Mouse (Mus musculus) thymus, postnatal 4 days (tissue): ENCODE measurements around the gene Klhdc7b.

Experiments used
- DNase-seq: peaks from one replicate; pipeline ENCODE4 v3.0.0; 2021

Gene Klhdc7b

GRCm38 (mm10) chr15:89376040-89376439 is 8.7 kb upstream of the Klhdc7b start:
- no peak for DNase-seq

GRCm38 (mm10) chr15:89376957-89377356 is 7.8 kb upstream of the Klhdc7b start, which contains the start of gene Tymp:
Gene Tymp, minus strand, starts transcription at chr15:89377039.
- DNase-seq, result no peak

GRCm38 (mm10) chr15:89377362-89377761 is 7.4 kb upstream of the Klhdc7b start:
- DNase-seq, result no peak

GRCm38 (mm10) chr15:89377938-89378828 is 6.5 kb upstream of the Klhdc7b start:
- DNase-seq, result peak; percentile 35

DNA sequence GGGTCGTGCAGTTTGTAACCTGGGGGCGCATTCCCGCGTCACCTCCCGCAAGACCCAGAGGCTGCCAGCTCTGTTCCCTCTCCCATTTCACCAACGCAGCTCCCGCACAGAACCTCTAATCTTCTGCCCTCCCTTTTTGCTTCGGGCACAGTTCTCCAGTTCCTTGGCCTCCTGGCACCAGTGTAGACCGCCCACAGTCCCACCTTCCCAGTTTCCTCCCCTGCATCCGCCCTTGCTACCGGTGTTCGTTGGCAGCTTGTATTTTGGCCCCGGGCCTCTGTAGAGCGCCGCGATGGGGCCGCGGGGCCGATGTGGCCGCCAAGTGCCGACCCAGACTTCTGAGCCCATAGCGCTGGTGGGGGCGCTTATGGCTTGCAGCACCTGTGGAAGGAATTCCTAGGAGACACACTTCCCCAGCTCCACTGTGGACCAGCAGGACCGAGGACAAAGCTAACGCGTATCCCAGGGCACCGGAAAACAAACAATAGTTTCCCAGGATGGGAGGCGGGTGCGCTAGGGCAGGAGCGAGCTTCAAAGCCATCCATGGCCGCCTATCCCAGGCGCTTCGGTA is 5.8 kb upstream of the Klhdc7b start, which contains the start of gene Odf3b:
TSS of gene Odf3b (minus strand) at position 452 of the 571 bp plus-strand sequence.
- DNase-seq, result peak; percentile 51

GRCm38 (mm10) chr15:89379429-89379828 is 5.3 kb upstream of the Klhdc7b start:
- peak; percentile 53 for DNase-seq

DNA sequence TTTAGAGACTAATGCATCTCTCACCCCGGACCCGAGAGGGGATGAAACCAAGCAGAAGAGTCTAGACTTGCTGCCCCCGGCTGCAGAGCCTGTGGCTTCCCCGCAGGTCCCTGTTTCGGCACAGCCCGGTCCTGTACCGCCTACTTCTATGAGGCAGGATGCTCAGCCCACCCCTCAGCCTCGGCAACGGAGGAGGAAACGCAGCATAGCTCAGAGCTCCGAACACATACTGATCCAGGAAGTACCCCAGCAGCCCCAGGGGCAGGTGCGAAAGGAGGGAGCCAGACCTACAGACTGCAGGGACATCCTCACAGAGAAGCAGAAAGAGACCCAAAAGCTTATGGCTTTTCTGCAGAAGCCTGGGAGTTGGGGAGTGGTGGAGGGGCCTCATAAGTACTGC is 2.4 kb downstream of the Klhdc7b start:
- peak; percentile 64 for DNase-seq

GRCm38 (mm10) chr15:89390081-89390480 is 5.4 kb downstream of the Klhdc7b start:
- no peak for DNase-seq

- DNase-seq, result no peak
Observed at GRCm38 (mm10) chr15:89396883-89397282, 12.2 kb downstream of the Klhdc7b start.

DNA sequence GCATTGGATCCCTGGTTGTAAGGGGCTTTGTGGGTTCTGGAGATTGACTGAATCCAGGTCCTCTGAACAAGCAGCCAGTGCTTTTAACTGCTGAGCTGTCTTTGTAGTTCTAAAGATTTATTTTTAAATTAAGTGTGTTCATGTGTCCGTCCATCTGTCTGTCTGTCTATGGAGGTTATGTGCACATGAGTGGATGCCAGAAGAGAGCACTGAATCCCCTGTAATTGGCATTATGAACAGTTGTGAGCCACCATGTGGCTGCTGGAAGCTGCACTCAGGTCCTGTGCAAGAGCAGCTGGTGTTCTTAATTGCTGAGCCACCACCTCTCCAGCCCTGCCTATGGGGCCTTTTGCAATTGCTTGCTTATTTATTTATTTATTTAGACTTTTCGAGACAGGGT is 13.4 kb downstream of the Klhdc7b start:
- DNase-seq, result no peak

DNA sequence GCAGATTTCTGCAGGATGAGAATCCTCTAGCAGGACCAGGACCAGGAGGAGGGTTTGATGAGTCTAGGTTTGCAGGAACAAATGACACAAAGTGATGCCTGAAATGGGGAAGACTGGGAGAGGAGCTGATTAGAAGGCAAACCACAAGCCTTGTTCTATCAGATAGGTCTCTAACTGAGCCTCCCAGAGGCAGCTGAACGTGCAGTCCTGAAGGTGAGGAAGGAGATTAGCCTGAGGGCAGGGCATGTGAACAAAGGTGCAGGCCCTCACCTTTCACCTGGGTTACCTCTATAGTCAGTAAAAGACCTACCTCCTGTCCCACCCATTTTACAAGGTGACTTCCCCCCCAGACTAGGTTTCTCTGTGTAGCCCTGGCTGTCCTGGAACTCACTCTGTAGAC is 15.0 kb downstream of the Klhdc7b start:
- DNase-seq, result no peak

GRCm38 (mm10) chr15:89402471-89402870 is 17.8 kb downstream of the Klhdc7b start:
- no peak for DNase-seq

DNA sequence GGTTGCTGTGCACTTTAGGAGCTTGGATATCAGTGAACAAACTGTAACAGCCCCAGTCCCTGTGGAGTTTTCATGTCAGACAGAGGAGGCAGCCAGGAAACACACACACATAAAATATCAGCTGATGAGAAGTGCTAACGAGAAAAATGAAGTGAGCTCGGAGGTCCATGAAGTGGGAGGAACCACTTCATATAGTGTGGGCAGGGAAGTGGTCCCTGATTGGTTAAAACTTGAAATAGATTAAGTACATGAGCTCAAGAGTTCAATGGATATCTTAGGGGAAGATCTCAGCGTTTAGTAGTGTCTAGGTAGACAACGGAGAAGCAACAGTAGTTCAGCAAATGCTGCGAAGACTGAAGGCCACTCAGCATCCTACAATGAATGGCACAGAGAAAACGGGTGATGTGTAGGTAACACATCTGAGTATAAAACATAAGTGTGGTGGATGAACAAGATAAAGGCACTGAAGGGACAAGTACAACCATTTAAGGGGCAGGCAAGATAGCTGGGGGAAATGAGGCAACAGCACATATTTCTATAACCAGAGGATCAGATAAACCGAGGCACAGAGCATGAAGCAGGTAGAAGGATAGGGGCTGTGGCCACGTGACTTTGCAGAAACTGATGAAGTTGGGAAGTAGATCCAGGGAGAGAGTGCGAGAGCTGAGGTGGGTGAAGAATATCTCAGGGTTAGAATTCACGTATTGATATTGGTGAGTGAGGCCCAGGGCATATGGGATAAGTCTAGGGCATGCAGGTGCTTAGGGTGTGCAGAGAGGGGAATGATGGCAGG is 20.3 kb downstream of the Klhdc7b start:
- no peak for DNase-seq

DNA sequence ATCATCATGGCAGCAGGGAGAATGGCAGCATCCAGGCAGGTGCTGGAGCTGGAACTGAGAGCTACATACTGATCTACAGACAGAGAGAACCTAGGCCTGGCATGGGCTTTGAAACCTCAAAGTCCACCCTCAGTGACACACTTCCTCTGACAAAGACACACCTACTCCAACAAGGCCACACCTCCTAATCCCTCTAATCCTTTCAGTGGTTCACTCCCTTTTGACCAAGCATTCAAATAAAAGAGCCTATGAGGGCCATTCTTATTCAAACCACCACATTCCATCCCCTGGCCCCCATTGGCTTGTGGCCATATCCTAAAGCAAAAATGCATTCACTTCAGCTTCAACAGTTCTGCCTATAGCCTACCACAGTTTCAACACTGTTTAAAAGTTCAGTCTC is 22.0 kb downstream of the Klhdc7b start:
- no peak for DNase-seq

DNA sequence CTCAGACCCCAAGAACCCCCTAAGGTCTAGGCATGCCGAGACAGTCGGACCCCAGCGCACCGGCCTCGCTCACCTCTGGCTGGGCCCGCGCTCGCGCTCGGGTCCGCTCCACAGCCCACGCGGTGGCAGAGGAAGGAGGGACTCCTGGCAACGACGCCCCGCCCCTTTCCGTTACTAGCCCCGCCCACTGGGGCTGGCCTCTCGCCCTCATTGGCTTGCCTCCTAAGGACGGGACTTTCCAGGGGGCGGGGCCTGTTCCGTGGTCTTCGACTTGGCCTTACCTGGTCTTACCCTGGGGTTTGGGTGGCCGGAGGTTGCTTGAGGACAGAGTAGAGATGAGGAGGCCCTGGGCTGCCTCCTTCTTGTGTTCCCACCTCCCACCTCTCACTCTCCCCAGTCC is 25.4 kb downstream of the Klhdc7b start, which contains the start of gene Syce3:
TSS of gene Syce3 (minus strand) at position 386 of the 400 bp plus-strand sequence.
- no peak for DNase-seq

GRCm38 (mm10) chr15:89415282-89415681 is 30.6 kb downstream of the Klhdc7b start:
- no peak for DNase-seq

DNA sequence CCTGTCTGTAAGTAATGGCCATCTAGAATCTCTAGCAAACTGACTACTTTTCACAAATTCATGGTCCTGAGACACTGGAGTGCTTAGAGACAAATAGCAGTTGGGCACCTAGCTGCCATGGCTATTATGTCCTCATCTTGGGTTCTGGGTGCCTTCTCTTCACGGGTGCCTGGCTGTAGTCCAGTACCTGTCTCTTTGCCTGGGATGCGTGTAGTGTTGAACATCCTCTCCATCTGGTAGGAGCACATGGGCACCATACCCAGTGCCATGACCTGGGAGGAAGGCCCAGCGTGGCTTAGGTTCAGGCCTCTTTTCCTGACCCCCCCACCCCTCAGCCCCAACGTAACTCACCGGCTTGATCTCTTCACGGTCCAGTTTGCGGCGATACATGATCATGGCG is 37.2 kb downstream of the Klhdc7b start:
- DNase-seq, result no peak

DNA sequence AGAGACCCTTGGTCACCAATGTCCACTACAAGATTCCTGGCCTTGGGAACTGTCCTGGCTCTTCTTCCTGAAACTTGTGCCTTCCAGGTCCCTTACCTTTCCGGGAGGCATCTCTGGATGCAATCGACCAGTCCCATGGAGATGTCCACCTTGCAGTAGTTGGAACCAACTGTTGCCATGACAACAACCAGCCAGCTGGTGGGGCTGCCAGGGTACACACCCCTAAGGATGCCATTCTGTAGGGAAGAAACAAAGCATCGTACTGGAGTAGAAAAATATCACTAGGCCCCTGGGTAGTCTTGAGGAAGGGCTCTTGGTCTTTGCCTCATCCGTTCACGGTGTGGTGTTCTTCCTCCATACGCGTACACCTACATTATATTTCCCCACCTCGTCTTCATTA is 39.9 kb downstream of the Klhdc7b start:
- DNase-seq, result no peak

DNA sequence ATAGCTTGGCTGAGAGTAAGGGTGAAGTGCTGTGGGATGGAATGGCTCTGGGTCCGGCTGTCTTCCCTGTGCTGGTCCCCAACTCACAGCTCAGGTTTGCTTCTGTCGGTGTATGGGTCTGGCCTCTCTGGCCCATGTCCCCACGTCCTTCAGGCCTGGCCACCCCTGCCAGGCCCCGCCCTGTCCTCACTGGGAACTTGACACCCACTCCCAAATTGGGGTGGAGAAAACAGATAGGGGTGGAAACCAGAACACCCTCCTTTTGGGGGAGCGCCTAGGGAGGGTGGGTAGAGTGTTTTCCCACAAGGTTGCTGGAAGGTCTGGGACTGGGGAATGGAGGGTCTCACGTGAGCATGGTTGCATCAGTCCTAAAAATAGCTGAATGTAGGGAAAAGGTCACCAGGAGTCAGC is 41.0 kb downstream of the Klhdc7b start, which contains the start of gene Cpt1b:
TSS of gene Cpt1b (minus strand) at position 153 of the 411 bp plus-strand sequence.
- no peak for DNase-seq

DNA sequence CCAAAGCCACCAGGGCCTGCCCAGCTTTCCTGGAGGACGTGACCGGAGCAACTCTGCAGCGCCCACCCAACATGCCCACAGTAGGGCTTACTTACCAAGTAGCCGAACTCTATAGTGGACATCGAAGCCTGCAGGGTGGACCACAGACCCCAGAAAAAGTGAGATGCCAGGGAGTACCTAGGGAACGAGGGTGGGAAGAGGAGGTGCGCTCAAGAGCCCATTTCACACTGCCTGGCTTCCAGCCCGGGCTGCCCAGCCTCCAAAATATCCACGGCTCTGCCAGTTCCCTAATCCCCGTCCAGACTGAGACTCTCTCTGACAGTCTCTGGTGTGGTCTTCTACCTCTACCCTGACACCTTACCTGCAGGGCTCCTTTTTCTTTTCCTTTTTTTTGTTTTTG is 42.0 kb downstream of the Klhdc7b start:
- DNase-seq, result no peak

GRCm38 (mm10) chr15:89428136-89428790 is 43.5 kb downstream of the Klhdc7b start:
- DNase-seq, result no peak

DNA sequence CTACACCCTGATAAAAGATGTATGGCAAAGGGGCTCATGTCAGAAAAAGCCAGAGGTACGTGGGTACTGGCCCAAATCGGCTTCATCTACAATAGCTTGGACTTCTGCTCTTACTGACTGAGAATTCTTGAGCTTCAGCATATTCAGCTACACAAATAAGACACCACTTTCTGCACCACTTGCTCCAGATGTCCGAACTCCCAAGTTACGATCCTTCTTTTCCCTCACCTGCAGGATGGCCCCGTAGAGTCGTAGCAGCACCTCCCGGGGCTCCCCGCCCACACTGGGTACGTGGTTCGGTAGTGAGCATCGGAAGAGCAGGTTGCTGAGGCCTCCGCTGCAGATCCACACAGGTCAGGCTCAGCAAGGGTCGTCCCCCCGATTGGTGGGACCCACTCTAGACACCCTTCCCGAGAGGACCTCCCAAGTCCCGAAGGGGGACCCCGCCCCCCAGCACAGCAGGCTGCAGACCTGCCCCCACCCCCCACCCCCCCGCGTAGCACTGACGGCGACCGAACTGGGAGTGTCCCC is 44.2 kb downstream of the Klhdc7b start:
- no peak for DNase-seq
